Mouse (Mus musculus): ENCODE data around the gene Cd2bp2.

GRCm38 (mm10) chr7:127244658-127245510, 49.0 kb upstream of the Cd2bp2 start:
- TF ChIP-seq CTCF (conservative IDR thresholded peaks at IDR 0.05; ENCODE audit: low read length) (no peak), NANOG (IDR thresholded peaks at IDR 0.05; ENCODE audit: borderline replicate concordance, low read length) (no peak), POU5F1 (IDR thresholded peaks at IDR 0.05; ENCODE audit: borderline replicate concordance, low read length) (no peak)
